Mouse (Mus musculus) large intestine, adult 2 months (tissue): ENCODE results near the gene Hmgcr. TPM values are rescaled to one million over a fixed set of nuclear protein-coding genes. Genes with fewer than 3 reads are reported as not detected.
"Not testable (repeated sequence)": the region's sequence is repeated elsewhere in the genome, so short reads cannot be mapped to it uniquely, and the experiment has no call there.

Experiments
- DNase-seq: peaks from one replicate; pipeline ENCODE4 v3.0.0-alpha.2; 2012; ENCODE audit warnings: low read depth, low spot score
- WGBS: fragments of 180-500 bp; shearing (Covaris S2); methylation state at CpG from one replicate; pipeline ENCODE4 v1.1.7; 2018; 5-methylcytosine and 5-hydroxymethylcytosine counted together
- polyA plus RNA-seq: library from polyadenylated mRNA; depleted of rRNA; stranded (reverse); fragments of >200 nt; gene quantifications from 2 replicates; pipeline ENCODE4 v1.2.3, GENCODE M21; 2012; rRNA removed

Gene Hmgcr
- polyA plus RNA-seq, 1 experiment, result 26.5 TPM

- WGBS, result 78% methylated on average over 5 of the region's 5 CpGs
- DNase-seq, result no peak
Observed at GRCm38 (mm10) chr13:96671906-96672234, 1.1 kb upstream of the Hmgcr start.

- no peak for DNase-seq
- 9% methylated on average over 31 of the region's 31 CpGs for WGBS
Observed at GRCm38 (mm10) chr13:96671078-96671905, 556 bp upstream of the Hmgcr start.

- DNase-seq, result no peak
- WGBS, result 2% methylated on average over 13 of the region's 13 CpGs
Observed at GRCm38 (mm10) chr13:96670019-96670405, 724 bp downstream of the Hmgcr start.

GRCm38 (mm10) chr13:96664419-96664974 lies 6.2 kb downstream of the Hmgcr start:
- no peak for DNase-seq
- WGBS, result 51% methylated on average over 7 of the region's 7 CpGs

GRCm38 (mm10) chr13:96663120-96663519 lies 7.6 kb downstream of the Hmgcr start:
- not testable (repeated sequence) for DNase-seq
- 39% methylated on average over 4 of the region's 4 CpGs for WGBS

- no peak for DNase-seq
- 78% methylated on average over 10 of the region's 10 CpGs for WGBS
Observed at GRCm38 (mm10) chr13:96660095-96660860, 10.5 kb downstream of the Hmgcr start.

- 76% methylated on average over 7 of the region's 7 CpGs for WGBS
- DNase-seq, result no peak
Observed at GRCm38 (mm10) chr13:96658936-96659335, 11.8 kb downstream of the Hmgcr start.

GRCm38 (mm10) chr13:96656673-96657072 lies 14.1 kb downstream of the Hmgcr start:
- no peak for DNase-seq
- 85% methylated on average over 1 of the region's 1 CpGs for WGBS

GRCm38 (mm10) chr13:96653041-96653440 lies 17.7 kb downstream of the Hmgcr start:
- DNase-seq, result no peak
- 84% methylated on average over 9 of the region's 9 CpGs for WGBS

GRCm38 (mm10) chr13:96645822-96646221 lies 24.9 kb downstream of the Hmgcr start:
- 53% methylated on average over 5 of the region's 5 CpGs for whole genome bisulfite sequencing
- no peak for DNase-seq

GRCm38 (mm10) chr13:96644168-96644567 lies 26.6 kb downstream of the Hmgcr start:
- WGBS, result 54% methylated on average over 2 of the region's 2 CpGs

GRCm38 (mm10) chr13:96630396-96630795 lies 40.3 kb downstream of the Hmgcr start:
- DNase-seq, result no peak
- 95% methylated on average over 4 of the region's 4 CpGs for WGBS

More at GRCm38 (mm10) chr13:96644168-96644567, 26.6 kb downstream of the Hmgcr start:
- no peak for DNase-seq

GRCm38 (mm10) chr13:96620891-96621290 lies 49.8 kb downstream of the Hmgcr start:
- no peak for DNase-seq
- 10% methylated on average over 1 of the region's 1 CpGs for WGBS

- WGBS, result 84% methylated on average over 3 of the region's 3 CpGs
- no peak for DNase-seq
Observed at GRCm38 (mm10) chr13:96614615-96615014, 56.1 kb downstream of the Hmgcr start.

GRCm38 (mm10) chr13:96604242-96604641 lies 66.5 kb downstream of the Hmgcr start:
- 94% methylated on average over 2 of the region's 2 CpGs for WGBS
- DNase-seq, result no peak

GRCm38 (mm10) chr13:96599182-96599581 lies 71.6 kb downstream of the Hmgcr start:
- DNase-seq, result no peak
- 91% methylated on average over 9 of the region's 9 CpGs for WGBS

Other genes starting within 250 kb of the Hmgcr start
- gene Ankdd1b, start 199.7 kb downstream of the Hmgcr start, polyA plus RNA-seq, result 0.11 and 0.25 TPM in 2 replicates
- gene Gm17622, start 180.2 kb downstream of the Hmgcr start, polyA plus RNA-seq, result not detected in 2 replicates
- gene Polk, start 128.4 kb downstream of the Hmgcr start, polyA plus RNA-seq, result 1.0 and 1.6 TPM in 2 replicates
- gene Col4a3bp, start 128.3 kb downstream of the Hmgcr start, polyA plus RNA-seq, result 5.4 and 15.0 TPM in 2 replicates
- gene Ankrd31, start 77.3 kb upstream of the Hmgcr start, polyA plus RNA-seq, result not detected in 2 replicates